Mouse (Mus musculus) retina, embryonic 14.5 days (tissue): ENCODE data around the gene Kmt2d.

Experiments
- DNase-seq: peaks from one replicate; pipeline ENCODE4 v3.0.0-alpha.2; 2015; ENCODE audit warnings: low spot score

Gene Kmt2d

DNA sequence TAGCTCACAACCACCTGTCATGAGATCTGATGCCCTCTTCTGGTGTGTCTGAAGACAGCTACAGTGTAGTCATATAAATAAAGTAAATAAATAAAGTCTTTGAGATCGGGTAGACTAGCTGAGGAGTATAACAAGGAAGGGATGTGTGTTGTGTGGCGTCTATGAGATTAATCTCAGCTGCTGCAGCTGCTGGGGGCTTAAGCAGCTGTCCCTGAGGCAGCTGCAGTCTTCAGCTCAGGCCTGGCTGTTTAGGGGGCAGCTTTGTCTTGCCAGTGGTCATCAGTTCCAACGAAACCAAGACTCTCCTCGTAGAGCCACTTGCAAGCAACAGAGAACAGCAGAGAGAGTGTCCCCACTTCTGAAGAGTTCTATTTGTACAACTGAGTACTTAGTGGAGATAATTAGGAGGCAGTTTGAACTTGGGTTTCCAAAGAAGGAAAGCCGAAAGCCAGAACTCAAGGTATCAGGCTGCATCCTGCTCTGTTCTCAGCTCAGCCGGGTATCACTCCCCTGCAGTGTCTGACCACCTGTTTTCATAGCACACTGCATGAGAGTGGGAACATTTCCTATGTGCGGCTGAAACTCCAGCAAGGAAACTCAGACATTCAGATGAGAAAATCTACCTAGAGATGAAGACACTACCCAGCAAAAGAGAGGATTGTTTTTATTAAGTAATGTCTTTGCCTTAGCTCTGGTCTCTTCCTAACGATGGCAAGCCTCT, 15.8 kb upstream of the Kmt2d start:
- DNase-seq, result no peak

DNA sequence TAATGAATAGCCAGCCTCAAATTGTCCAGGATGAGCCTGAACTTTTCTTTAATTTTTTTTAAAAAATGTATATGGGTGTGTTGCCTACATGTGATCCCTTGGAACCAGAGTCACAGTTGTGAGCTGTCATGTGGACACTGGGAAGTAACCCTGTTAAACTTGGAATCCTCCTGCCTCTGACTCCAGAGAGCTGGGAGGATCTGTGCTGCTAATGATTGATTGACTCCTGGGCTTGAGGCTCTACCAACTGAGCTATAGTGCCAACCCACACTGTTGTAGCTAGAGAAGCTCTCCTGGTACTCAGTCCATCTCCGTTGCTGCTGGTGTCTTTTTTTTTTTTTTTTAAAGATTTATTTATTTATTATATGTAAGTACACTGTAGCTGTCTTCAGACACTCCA, 13.1 kb upstream of the Kmt2d start:
- DNase-seq, result no peak

DNA sequence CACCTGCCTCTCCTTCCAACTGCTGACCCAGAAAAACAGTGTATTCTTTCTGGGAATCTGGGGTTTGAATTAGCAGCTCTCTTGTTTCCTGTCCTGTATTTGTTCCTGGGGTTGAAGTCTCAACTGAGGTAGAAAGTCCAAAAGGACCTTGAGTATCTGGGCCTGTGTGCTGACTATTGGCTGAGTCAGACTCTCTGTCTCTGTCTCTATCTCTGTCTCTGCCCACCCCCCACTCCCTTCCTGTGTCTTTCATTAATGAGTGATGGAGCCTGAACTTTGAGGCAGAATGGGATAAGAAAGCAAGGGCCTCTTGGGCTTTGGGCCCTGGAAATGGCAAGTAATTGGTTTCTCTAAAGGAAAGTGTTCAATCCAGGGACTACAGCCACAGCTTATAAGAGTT, 12.7 kb upstream of the Kmt2d start:
- no peak for DNase-seq

DNA sequence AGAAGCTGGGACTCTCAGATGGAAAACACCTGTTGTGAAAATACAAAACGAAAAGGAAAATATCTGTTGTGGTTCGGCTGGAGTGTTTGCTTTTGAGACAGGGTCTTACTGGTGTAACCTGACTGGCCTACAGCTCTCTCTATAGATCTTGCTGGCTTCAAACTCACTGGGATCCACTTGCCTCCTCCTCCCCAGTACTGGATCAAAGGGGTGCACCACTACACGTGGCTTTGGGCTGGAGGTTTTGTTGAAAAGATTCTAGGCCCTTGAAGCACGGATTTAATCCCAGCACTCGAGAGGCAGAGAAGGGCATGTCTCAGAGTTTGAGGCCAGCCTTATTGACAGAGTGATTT, 10.6 kb upstream of the Kmt2d start:
- no peak for DNase-seq

DNA sequence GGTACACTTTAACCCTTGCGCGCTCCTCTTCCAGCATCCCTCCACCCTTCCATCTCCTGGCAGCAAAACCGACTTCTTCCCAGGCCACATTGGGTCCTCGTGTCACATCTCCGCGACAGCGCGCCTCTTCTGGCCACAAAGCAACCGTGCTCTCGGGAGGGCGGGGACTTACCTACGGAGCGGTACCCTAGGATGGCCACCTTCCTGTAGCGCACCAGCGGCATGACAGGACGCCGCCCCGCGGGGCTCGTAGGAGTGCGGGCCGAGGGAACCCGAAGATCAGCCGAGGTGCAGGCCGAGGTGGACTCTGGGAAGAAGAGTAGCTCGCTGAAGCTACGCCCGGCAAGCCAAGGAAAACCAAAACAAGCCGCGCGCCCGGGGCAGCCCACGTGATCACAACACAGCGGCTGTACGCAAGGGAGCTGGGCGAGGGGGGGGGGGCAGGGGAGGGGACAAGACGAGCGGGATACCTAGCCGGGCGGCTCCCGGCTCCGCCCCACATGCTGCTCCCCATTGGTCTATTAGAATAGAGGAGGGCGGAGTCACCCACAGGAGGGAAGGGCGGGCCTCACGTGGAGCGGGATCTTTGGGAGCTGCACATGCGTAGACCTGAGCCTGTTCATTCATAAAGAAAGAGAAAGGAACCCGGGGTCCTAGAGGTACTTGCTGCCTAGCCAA, 10.1 kb upstream of the Kmt2d start:
- DNase-seq, result peak; percentile 98

DNA sequence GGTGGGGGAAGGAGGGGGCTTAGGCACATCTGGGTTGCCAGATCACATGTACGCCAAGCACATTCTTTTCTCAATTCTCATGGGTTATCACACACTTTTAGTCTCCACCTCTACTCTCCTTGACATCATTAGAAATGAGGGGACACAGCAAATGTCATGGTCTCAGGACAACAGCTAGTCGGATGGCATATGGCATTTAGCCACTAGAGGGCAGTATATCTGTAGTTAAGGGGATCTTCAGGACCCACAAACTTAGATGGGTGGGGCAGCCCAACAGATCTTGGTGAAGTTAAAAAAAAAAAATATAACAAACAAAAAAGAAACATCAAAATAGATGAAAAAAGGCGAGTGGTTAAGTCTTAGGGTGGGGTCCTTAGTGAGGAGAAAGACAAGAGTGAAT, 6.3 kb upstream of the Kmt2d start:
- DNase-seq, result peak; percentile 95

DNA sequence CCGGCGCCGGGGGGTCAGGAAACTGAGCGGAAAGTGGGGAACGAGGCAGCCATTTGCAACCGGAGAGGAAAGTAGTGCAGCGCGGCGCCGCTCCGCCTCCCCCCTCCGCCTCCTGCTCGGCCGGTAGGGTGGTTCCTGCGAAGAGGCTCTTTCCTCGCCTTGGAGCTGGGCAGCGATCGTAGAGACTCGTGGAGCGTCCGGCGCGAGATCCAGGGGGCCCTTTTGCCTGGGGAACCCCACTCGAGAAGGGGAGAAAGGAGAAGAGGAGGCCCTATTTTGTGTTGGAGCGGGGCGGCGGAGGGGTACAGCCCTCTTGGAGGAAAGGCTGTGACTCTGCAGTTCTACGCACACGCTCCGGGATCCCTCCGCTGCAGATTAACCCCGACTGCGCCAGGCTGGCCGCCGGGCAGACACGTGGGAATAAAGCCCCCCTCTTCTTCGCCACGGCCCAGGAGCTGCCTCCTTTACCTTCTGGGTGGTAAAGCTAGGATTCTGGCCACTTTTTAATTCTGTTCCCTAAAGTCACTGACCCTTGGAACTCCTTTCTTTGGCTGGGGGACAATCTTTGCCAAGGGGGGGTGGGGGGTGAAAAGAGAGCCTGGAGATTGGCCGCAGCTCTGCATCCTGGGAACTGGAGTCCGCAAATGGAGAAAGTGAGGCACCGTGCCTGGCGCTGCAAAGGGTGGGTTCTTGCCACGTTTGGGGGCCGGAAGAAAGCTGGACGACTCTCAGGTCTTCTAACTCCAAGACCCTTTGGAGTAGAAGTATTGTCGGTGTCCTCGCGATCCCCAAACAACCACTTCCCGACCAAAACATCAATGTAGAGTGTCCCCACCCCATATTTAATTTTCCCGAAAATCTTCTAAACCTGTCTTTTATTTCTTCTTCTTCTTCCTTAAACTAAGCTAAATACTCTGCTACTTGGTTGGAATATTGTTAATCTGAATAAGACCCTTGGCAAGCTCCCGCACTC, 1.2 kb upstream of the Kmt2d start:
- DNase-seq, result peak; percentile 96

DNA sequence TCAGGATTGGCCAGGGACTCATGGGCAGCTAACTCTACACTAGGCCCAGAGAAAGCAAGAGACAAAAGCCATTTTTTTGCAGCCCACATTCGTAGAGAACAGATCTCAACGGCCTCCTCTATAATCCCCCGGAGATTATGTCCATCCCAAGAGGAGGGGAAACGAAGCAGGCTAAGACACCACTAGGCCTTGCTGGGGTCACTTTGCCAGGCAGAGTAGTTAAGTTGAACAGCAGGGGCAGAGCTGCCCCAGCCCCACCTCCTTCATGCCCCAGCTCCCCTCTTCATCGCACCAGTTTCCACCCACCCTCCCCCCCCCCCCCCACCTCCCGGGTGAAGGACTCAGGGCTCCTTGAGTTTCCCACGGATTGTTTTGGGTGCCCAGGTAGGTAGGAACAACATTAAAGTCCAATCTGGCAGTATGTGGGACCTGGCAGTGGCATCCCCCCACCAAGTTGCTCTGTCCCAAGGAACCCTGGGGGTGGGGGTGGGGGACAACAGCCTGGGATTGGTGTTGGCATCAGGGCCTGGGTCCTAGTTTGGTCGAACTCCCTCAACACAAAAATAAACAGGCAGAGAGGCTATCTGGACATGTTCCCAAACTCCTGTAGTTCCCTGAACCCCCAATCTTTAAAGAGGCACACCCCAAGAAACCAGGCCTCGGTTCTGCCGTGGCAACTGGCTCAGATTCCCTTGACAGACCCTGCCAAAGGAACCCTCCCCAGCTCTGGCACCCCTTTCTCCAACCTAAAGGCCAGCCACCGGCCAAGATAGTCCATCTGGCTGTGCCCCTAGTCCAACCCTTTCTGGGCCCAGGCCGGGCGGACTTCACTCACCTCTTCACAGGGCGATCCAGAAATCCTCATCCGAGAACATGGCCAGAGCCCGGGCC, 580 bp downstream of the Kmt2d start:
- DNase-seq, result no peak

DNA sequence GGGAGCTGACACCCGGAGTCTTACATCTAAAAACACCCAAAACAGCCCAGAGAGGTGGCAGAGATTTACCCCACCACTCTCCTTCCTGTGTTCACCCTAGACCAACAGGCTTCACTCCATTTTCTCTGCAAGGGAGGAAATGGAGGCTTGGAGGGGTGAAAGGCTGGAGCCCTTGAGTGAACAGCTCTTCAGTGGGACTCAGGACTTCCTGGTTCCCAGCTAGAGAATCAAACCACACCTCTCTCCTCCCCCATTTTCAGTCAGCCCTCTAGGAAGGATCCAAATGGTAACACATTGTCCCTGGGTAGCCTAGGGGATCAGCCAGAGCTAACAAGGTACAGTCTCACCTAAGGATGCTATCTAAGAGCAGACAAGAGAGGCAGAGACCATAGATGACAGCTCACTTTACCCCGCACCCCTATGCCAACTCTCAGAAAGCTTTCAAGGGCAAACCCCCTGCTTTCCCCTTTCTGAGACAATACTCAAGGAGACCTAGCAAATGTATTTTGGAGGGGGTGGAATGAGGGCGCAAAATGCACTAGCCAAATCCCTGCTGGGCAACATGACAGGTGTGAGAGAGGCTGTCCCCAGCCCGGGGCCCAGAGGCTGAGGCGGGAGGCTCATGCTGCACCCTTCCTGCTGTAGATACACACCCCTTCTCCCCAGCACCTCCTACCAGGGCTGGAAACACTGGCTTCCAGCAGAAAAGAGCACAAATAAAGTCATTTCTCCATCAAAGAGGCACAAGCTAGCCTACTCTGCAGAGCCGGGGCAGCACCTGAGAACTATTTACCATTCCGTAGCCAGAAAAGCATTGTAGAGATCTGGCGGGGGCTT, 1.4 kb downstream of the Kmt2d start:
- no peak for DNase-seq

DNA sequence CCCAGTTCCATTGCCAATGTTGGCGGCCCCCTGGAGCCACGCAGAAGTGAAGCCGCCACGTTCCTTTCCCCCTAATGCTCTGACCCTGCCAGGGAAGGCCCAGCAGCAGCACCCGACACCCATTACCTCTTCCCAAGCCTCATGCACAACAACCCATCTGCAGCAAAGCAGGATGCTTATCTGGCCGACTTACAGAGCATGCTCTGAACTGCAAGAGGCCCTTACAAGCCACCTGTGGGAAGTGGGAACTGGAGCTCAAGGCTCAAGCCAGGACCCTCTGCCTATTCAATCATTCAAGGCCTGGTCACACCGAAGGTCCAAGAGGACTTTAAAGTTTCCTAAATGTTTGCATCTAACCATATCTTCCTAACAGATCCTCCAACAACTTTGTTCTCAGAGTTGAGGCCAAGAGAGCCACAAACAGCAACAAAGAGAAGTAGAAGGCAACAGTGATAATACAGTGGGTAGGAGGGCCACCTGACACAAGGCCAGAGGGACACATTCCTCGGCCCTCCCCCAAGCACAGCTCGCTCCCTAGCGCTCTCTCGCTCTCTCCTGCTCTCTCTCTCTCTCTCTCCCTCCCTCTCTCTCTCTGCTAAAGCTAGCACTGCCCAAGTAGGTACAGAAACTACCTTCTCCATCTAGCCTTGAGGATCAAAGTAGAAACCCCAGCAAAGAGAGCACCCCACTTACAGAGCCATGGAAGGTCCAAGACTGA, 2.5 kb downstream of the Kmt2d start:
- no peak for DNase-seq

DNA sequence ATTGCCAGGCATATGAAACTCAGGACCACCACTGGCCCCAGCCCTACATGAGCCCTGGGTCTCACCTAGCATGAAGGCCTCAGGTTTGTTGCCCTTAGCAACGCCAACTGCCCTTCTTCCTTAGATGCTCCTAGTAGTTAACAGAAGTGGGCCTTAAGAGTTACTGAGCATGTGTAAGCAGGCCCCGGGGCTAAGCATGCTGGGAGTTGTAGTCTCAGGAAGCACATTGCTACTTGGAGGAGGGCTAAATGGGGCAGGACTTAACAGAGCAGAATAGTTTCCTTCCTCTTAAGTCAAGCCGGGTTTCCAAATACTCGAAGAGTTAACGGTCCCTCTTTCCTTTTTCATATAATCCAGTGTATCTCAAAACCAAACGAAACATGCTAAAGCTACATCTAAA, 3.7 kb downstream of the Kmt2d start:
- DNase-seq, result peak; percentile 42

DNA sequence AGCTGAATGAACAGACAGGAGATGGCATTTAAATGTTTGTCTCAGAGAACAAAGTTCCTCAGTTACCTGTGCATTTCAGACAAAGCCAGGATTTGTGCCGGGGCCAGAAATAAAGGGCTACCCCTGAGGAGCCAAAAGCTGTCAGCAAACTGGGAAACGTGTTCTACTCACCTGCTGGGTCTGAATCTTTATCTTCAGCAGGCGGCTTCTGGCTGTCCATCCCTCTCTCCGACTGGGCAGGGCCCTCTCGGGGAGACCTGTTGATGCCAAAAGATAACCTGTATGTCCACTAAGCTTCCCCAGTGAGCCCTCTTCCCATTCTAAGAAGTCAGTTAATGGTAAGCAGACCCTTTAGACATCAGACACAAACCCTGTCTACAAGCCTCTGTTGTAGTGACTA, 4.5 kb downstream of the Kmt2d start:
- no peak for DNase-seq

DNA sequence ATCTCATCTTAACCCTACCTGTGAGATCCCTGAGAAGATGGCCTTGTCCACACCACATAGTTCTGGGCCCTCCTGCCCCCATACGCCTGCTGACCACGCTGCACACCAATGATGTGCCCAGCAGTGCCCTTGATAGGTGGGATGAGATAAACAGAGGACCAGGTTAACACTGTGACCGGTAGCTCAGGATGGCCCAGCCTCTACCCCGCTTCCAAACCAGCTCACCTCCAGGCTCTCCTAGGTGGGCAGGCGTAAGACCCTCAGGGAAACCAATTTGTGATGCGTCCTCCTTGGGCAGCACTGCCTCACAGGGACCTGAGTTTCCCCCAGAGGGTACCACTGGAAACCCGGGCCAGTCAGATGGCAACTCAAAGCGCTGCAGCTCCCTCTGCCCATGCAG, 5.2 kb downstream of the Kmt2d start:
- DNase-seq, result no peak

DNA sequence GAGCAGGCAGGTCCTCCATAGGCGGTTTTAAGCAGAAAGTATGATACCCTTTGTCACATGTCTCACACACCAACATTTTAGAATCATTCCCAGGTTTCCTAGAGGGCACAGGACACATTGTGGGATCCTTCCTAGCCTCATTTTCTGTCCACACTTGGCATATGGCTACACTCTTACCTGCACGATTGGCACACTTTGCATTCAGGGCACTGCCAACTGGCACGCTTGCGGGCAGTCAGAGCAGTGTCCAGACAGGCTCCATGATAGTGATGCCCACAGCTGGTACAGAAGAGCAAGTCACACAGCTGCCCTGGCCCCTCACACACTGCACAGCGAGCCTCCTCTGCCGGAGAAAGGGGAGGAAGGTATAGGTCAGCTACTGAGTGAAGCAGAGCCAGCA, 6.1 kb downstream of the Kmt2d start:
- no peak for DNase-seq

DNA sequence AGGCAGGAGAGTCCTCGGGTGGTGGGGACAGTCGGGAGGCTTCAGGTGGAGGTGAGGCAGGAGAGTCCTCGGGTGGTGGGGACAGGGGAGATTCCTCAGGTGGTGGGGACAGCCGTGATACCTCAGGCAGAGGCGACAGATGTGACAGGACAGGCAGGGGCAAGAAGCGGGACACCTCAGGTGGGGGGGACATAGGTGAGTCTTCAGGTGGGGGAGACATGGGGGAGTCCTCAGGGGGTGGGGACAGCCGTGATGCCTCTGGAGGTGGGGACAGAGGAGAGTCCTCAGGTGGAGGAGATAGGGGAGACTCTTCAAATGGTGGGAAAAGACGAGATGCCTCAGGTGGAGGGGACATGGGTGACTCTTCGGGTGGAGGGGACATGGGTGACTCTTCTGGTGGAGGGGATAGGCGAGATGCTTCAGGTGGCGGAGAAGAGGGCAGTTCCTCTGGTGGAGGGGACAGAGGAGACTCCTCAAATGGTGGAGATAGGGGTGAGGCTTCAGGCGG, 7.5 kb downstream of the Kmt2d start:
- no peak for DNase-seq

DNA sequence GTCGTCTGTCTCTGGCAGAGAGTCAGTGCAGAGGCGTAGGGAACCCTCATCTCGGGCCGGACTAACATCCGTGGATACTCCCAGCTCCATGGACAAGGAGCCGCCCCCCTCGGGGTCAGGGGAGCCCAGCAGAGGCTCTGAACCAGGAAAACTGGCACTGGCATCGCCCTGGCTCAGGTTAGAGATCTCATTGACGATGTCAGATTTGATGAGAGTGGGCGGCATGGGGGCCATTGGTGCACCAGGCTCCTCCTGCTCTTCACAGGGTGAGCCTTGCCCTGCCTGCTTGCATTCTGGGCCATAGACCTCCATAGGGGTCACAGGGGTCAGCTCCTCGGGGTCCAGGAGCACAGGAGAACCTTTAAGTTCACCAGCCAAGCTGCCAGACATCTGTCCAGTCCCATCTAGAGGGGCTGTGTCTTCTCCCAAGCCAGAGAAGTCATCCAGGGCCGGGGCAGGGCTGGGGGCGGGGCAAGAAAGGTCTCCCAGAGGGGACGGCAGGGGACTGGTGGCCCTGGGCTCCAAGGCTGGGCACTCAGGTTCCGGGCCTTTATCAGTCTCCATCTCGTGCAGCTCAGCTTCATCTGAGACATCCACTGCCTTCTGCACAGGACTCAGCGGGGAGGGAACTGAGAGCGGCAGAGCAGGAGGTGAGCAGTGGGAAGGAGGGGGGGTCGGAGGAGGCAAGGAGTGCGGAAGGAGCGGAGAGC, 9.1 kb downstream of the Kmt2d start:
- DNase-seq, result no peak

DNA sequence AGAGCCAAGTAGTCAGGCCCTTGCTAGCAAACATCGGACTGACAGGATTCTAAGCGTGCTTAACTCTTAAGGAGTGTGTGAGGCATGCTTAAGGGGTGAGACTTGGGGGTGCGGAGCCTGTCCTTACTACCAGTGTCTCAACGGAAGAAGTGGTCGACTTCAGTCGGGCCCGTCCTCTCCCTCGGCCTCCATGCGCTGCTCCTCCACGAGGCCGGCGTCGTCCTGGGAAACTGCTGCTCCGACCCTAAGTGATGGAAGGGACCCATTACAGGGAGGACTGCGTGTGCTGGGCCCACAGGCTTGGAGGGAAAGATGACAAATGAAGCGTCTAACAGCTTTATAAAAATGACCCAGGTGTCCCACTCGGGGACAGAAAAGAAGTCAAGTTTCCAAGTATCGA, 10.1 kb downstream of the Kmt2d start:
- DNase-seq, result no peak

DNA sequence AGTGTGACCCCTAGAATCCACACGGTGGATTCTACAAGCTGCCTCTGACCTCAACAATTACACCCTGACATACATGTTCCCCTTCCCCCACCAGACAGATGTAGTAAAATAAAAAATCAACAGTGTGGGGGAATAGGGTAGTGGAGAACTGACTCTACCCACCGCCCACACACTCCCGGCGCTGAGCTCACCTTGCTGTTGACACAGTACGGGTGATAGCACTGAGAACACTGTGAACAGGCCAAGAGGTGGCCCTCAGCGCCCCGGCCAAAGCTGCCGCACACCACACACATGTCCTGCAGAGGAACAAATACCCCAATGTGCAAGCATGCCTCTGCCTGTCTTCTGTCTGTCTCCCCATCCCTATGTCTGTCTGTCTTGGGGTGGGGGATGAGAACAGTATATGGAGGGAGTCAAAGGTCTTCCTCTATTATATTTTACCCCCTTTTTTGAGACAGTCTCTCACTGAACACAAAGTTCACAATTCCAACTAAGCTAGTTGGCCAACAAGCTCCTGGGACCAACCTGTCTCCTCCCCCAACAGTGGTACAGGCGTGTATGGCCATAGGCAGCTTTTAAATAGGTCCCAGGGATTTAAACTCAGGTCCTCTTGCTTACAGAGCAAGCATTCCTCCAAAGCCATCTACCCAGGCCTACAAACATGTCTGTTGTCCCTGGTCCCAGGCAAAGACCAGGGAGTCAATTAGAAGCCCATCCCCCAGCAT, 11.5 kb downstream of the Kmt2d start:
- no peak for DNase-seq

DNA sequence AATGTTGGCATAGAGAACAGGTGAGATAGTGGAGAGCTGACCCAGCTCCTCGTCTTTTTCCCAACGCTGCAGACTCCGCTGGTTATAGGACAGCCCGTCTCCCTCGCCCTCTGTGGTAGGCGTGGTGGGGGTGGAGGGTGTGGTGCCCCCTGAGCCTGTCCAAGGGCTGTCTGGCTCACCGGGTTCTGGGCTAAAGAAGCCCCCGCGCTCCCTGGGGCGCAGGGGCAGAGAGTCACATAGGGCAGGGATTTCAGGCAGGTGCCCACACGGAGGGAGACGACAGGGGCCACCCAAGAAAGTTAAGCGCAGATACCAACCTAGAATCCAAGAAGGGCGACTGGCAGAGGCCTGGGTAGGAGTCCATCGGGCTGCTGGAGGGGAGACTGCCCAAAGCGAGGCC, 16.8 kb downstream of the Kmt2d start:
- DNase-seq, result no peak
